Mouse (Mus musculus) liver, postnatal 0 days (tissue): ENCODE data around the gene Dera.

Experiments used
- CTCF ChIP-seq: sonication (generic); IDR thresholded peaks from 2 replicates; pipeline ENCODE4 v1.5.1; 2016; ENCODE audit warnings: antibody characterized with exemption, low read depth
- EP300 ChIP-seq: IDR thresholded peaks from 2 replicates; pipeline ENCODE4 v1.6.1; 2016; ENCODE audit warnings: antibody characterized with exemption, low read depth, mild to moderate bottlenecking

- TF ChIP-seq CTCF (no peak), EP300 (no peak)
Observed at GRCm38 (mm10) chr6:137886210-137886979, 132.0 kb downstream of the Dera start.
